Mouse (Mus musculus): ENCODE measurements at regions not wholly inside any gene's neighbourhood (a gene's known extent, or its start where the extent isn't known, plus 50 kb on each side); places are given as distances from the start of the nearest gene placed in this dataset.

GRCm38 (mm10) chr2:40342579-40342978 is 1116.3 kb upstream of the Ppp6c start:
- Histone ChIP-seq H3K27me3 (ENCODE audit: control insufficient read depth, insufficient read depth, low read length) (no peaks in the 10 kb centered on the region), H3K4me2 (ENCODE audit: low read depth, low read length) (no peak overlapping the region), H3K27ac (ENCODE audit: low read depth, low read length) (no peak overlapping the region), H3K36me3 (ENCODE audit: control insufficient read depth, insufficient read depth, low read length) (no peaks in the 10 kb centered on the region), H3K4me3 (ENCODE audit: low read depth, low read length) (no peak overlapping the region), H3K9ac (replicated peaks; ENCODE audit: low read depth, low read length) (no peak overlapping the region), H3K9me3 (ENCODE audit: control insufficient read depth, low read length) (no peaks in the 10 kb centered on the region), H3K4me1 (ENCODE audit: control insufficient read depth, insufficient read depth, low read length) (no peaks in the 10 kb centered on the region)
- 97% methylated on average over 1 of the region's 1 CpGs for WGBS
- no peak for ATAC-seq (ENCODE audit: low read depth)

GRCm38 (mm10) chr2:40332294-40332874 is 1106.1 kb upstream of the Ppp6c start:
- H3K27me3 ChIP-seq (ENCODE audit: control insufficient read depth, insufficient read depth, low read length): no peaks in the 10 kb centered on the region
- peaks cover 4% of the 10 kb centered on the region; the same call in 1 of the 2 replicates for H3K4me1 ChIP-seq (ENCODE audit: control insufficient read depth, insufficient read depth, low read length)
- peak; percentile 89 for ATAC-seq (ENCODE audit: low read depth)
- no peak overlapping the region for H3K9ac ChIP-seq (replicated peaks; ENCODE audit: low read depth, low read length)
- no peaks in the 10 kb centered on the region for H3K36me3 ChIP-seq (ENCODE audit: control insufficient read depth, insufficient read depth, low read length)
- no peaks in the 10 kb centered on the region for H3K9me3 ChIP-seq (ENCODE audit: control insufficient read depth, low read length)
- H3K4me2 ChIP-seq (ENCODE audit: low read depth, low read length): no peak overlapping the region
- H3K27ac ChIP-seq (ENCODE audit: low read depth, low read length): no peak overlapping the region; the same call in 1 of the 2 replicates
- H3K4me3 ChIP-seq (ENCODE audit: low read depth, low read length): no peak overlapping the region

- Histone ChIP-seq H3K36me3 (ENCODE audit: control insufficient read depth, insufficient read depth, low read length) (no peaks in the 10 kb centered on the region), H3K9ac (replicated peaks; ENCODE audit: low read depth, low read length) (no peak overlapping the region), H3K9me3 (ENCODE audit: control insufficient read depth, low read length) (no peaks in the 10 kb centered on the region), H3K4me3 (ENCODE audit: low read depth, low read length) (no peak overlapping the region), H3K4me2 (ENCODE audit: low read depth, low read length) (no peak overlapping the region), H3K27me3 (ENCODE audit: control insufficient read depth, insufficient read depth, low read length) (no peaks in the 10 kb centered on the region), H3K27ac (ENCODE audit: low read depth, low read length) (no peak overlapping the region), H3K4me1 (ENCODE audit: control insufficient read depth, insufficient read depth, low read length) (no peaks in the 10 kb centered on the region)
- WGBS: 35% methylated on average over 2 of the region's 2 CpGs
- ATAC-seq (ENCODE audit: low read depth): no peak
Measured at GRCm38 (mm10) chr2:40321506-40321905, 1095.3 kb upstream of the Ppp6c start.

DNA sequence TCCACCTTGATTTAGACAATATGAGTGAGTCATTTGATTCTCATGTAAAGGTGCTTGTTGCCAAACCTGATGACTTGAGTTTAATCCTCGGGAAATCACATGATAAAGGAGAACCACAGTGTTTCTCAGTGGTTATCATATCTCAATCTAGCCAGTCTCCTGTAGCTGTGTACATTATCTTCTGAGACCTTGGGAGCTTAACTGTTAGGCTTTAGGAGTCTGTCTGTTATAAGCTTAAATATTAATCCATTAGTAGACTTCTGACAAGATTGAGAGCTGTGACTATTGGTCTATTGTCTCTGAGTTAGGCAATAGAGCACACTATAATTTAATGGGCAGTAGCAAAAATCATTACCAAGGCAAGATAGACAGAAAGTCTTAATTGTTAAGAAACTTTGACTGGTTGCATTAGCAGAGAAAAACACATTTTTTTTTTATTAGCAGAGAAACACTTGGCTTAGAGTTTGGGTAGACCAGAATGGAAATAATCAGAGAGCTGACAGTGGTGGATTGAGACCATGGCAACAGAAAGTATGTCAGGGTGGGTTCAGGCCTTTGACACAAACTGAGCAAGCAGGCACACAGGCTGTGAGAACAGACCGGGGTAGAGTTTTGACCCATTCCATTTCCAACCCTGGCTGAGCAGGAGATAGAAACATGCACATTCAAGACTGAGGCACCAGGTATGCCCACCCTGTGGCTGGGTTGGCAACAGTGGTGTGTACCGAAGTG is 1094.6 kb upstream of the Ppp6c start:
- Histone ChIP-seq H3K27ac (ENCODE audit: low read depth, low read length) (no peak overlapping the region), H3K4me1 (ENCODE audit: control insufficient read depth, insufficient read depth, low read length) (no peaks in the 10 kb centered on the region), H3K9me3 (ENCODE audit: control insufficient read depth, low read length) (no peaks in the 10 kb centered on the region), H3K4me3 (ENCODE audit: low read depth, low read length) (no peak overlapping the region), H3K4me2 (ENCODE audit: low read depth, low read length) (no peak overlapping the region), H3K36me3 (ENCODE audit: control insufficient read depth, insufficient read depth, low read length) (no peaks in the 10 kb centered on the region), H3K27me3 (ENCODE audit: control insufficient read depth, insufficient read depth, low read length) (no peaks in the 10 kb centered on the region), H3K9ac (replicated peaks; ENCODE audit: low read depth, low read length) (no peak overlapping the region)
- no peak for ATAC-seq (ENCODE audit: low read depth)
- WGBS: 85% methylated on average over 3 of the region's 3 CpGs
